Mouse (Mus musculus): ENCODE measurements around the gene Dbnl. TPM values are rescaled to one million over a fixed set of nuclear protein-coding genes. Genes with fewer than 3 reads are reported as not detected.

Dbnl gene
- 296 TPM for polyA plus RNA-seq (2017; shearing (Covaris generic))

DNA sequence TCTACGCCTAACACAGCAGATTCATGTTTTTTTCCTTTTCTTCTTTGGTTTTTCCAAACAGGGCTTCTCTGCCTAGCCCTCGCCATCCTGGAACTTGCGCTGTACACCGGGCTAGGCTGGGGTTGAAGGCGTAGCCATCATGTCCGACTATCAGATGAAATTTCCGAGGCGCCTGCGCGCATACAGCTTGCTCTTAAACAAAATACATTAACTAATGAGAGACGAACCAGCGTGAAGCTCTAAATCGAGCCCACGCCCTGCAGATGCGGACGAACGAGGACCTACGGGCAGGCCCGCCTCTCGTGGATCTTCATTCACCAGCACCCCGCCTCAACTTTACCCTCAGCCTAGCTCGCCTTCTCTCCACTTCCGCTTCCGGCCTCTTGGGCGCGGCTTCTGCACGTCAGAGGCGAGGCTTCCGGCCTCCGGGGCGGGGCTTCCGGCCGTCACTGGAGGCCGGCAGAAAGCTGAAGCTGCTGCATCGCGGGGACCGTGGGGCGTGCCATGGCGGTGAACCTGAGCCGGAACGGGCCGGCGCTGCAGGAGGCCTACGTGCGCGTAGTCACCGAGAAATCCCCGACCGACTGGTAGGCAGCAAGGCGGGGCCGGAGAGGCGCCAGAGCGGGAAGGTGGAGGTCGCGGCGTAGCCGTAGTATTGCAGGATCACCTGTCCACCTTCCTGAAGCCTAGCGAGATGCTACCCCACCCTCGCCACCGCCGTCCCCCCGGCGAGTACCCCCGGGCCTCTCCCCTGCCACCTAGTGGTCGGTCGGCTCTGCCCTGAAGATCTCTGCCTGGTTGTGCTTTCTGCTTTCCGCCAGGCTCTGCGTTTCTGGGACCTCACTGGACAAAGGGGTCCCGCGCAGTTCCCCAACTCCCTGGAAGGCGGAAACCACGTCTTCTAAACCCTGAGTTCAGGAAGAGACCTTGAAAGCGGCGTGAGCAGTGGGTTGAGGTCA is at the start of gene Dbnl:
Gene Dbnl (plus strand): TSS at position 433 of the 959 bp plus-strand sequence.

DNA sequence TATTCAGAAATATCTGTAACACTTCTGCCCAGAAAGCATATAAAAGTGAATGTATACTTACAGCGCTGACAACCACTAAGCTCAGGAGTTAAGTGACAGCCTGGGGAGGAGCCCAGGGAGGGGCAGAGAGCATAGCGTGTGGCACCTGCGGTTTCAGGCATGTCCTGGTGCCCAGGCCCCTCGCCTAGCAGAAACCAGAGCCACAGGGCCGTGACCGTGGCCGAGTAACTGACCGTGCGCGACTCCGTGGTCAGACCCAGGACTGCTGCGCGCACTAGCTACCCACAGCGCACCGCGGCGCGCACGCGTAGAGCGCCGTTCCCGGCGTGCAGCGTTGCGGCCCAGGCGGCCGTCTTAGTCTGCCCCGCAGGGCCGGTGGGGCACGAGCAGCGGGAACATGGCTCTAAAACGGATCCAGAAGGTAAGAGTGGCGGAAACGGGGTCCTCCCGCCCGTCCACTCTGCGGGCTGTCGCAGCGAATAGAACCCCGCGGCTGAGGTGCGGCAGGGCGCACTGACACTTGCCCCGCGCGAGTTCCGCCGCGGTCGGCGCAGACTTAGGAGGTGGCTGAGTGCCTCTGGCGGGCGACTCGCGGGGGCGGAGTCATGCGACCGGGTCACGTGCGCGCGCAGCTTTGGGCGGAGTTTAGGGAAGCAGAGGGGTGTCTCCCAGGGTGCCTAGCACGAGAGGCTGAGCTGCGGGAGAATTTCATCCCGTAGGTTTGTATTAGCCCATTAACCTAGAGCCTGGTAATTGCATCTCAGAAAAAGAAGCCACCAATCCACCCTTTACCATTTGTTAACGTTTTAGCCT is 26.3 kb upstream of the Dbnl start, which contains the start of gene Urgcp:
Gene Urgcp (minus strand): TSS at position 557 of the 813 bp plus-strand sequence.

DNA sequence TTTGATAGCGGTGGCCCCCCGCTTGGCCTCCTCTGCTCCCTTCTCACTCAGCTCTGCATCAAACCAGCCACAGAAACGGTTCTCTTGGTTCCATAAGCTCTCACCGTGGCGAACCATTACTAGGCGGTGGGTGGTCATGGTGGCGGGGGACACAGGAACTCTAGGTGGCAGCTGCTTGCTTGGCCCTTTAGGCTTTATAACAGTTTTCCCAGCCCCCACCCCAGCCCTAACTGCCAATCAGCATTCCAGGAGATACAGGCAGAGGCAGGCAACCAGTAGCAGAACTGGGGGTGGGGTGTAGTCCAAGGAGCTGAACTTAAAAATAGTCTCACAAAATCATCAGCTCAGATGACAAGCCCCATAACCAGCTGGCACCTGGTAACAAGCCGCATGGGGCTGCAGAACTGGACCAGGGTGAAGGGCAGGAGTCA is 15.3 kb downstream of the Dbnl start, which contains the start of gene Pgam2:
Gene Pgam2 (minus strand): TSS at position 183 of the 431 bp plus-strand sequence.

DNA sequence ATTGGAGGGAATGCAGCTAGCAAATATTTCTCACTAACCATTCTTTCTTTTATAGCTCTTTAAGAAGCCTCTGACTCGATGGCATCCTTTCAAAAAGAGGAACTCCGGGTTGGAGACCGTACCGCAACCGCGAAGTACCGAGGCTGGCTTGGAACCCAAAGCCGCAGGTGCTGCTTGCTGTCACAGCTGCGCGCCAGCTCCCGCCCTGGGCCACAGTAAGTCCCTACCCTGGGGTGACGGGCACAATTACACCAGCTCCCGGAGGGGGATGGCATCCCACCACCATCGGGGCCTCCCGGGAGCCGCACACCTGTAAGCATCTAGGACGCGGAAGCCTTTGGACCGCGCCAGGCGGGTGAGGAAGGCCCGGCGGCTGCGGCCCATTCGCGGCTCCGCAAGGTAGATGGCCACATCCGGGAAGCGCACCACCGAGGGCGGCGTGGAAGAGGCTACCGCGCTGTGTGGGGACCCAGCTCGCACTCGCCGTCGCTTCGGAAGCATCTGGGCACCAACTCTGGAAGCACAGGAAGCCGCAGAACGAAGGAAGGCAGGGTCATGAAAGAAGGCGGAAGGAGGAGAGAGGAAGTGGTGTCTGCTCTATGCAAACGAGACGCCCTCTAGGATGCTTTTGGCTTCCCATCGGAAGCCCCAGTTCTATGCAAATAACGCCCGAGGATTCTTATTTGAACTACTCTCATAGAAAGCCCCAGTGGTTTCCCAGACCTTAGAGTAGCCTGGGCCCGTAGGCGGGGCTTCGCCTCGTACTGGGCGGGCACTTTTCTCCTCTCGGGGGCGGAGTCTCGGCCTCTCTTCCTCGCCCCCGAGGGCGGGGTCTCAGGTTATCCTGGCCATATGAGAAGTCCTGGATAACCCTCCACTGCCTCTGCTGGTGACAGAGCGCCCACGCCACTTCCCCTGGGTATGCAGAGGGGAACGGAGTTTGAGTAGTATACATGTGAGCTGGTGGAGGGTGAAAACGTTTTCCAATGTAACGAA is 49.3 kb downstream of the Dbnl start, which contains the start of gene Polm:
Gene Polm (minus strand): TSS at position 766 of the 996 bp plus-strand sequence.

Other genes with a start within 250 kb of the Dbnl start
- gene Ccdc117, start 246.3 kb upstream of the Dbnl start, polyA plus RNA-seq (2017; shearing (Covaris generic)), result 5.1 TPM
- gene Ankrd36, start 218.8 kb upstream of the Dbnl start, polyA plus RNA-seq (2017; shearing (Covaris generic)), result 0.26 TPM
- gene Mrps24, start 72.8 kb upstream of the Dbnl start, polyA plus RNA-seq (2017; shearing (Covaris generic)), result 41.0 TPM
- 31.9 TPM for gene Urgcp, start 26.1 kb upstream of the Dbnl start, polyA plus RNA-seq (2017; shearing (Covaris generic))
- gene Pgam2, start 15.2 kb downstream of the Dbnl start, polyA plus RNA-seq (2017; shearing (Covaris generic)), result 4.2 TPM
- gene Polm, start 49.5 kb downstream of the Dbnl start, polyA plus RNA-seq (2017; shearing (Covaris generic)), result 39.0 TPM
- gene Aebp1, start 73.5 kb downstream of the Dbnl start, polyA plus RNA-seq (2017; shearing (Covaris generic)), result 0.78 TPM
- 67.9 TPM for gene Pold2, start 89.8 kb downstream of the Dbnl start, polyA plus RNA-seq (2017; shearing (Covaris generic))
- gene Myl7, start 110.3 kb downstream of the Dbnl start, polyA plus RNA-seq (2017; shearing (Covaris generic)), result not detected
- not detected for gene Gck, start 161.6 kb downstream of the Dbnl start, polyA plus RNA-seq (2017; shearing (Covaris generic))
- 63.7 TPM for gene Ykt6, start 167.2 kb downstream of the Dbnl start, polyA plus RNA-seq (2017; shearing (Covaris generic))